Mouse (Mus musculus) megakaryocyte-erythroid progenitor cell, adult 5-6 weeks (primary cell): ENCODE measurements around the gene Hmgcl. TPM values are rescaled to one million over a fixed set of nuclear protein-coding genes. Genes with fewer than 3 reads are reported as not detected.

ENCODE experiments used
- total RNA-seq, 2 experiments: library from RNA; stranded (forward) in 1 of 2; stranded (reverse) in 1 of 2; fragments of 200-1000, 215-1000 nt in 1 of 2; fragments of >200 nt in 1 of 2; fragmentation: Nextera tagmentation in 1 of 2; gene quantifications; 2 replicates each; pipeline ENCODE4 v1.2.3; 2014 to 2017

Hmgcl gene
- total RNA-seq, 2 experiments from 2014 or later = 65.4 to 69.7 TPM

Other genes with a start within 250 kb of the Hmgcl start
- not detected in 2 replicates for gene Il22ra1, start 218.3 kb upstream of the Hmgcl start, total RNA-seq (2014; fragmentation: Nextera tagmentation)
- not detected in 2 replicates for gene Il22ra1, start 218.3 kb upstream of the Hmgcl start, total RNA-seq (2017)
- not detected in 2 replicates for gene Myom3, start 186.7 kb upstream of the Hmgcl start, total RNA-seq (2014; fragmentation: Nextera tagmentation)
- not detected in 2 replicates for gene Myom3, start 186.7 kb upstream of the Hmgcl start, total RNA-seq (2017)
- 272 and 280 TPM in 2 replicates for gene Srsf10, start 90.7 kb upstream of the Hmgcl start, total RNA-seq (2014; fragmentation: Nextera tagmentation)
- 322 and 402 TPM in 2 replicates for gene Srsf10, start 90.7 kb upstream of the Hmgcl start, total RNA-seq (2017)
- gene Pnrc2, start 72.6 kb upstream of the Hmgcl start, total RNA-seq (2014; fragmentation: Nextera tagmentation) = 105 and 128 TPM in 2 replicates
- 145 and 204 TPM in 2 replicates for gene Pnrc2, start 72.6 kb upstream of the Hmgcl start, total RNA-seq (2017)
- gene Cnr2, start 51.1 kb upstream of the Hmgcl start, total RNA-seq (2014; fragmentation: Nextera tagmentation) = 19.4 and 24.3 TPM in 2 replicates
- gene Cnr2, start 51.1 kb upstream of the Hmgcl start, total RNA-seq (2017) = 19.4 and 20.1 TPM in 2 replicates
- 45.6 and 64.2 TPM in 2 replicates for gene Fuca1, start 25.7 kb upstream of the Hmgcl start, total RNA-seq (2014; fragmentation: Nextera tagmentation)
- 136 and 139 TPM in 2 replicates for gene Fuca1, start 25.7 kb upstream of the Hmgcl start, total RNA-seq (2017)
- gene Gale, start 17.3 kb downstream of the Hmgcl start, total RNA-seq (2014; fragmentation: Nextera tagmentation) = 13.8 and 22.1 TPM in 2 replicates
- 6.5 and 8.1 TPM in 2 replicates for gene Gale, start 17.3 kb downstream of the Hmgcl start, total RNA-seq (2017)
- gene Lypla2, start 26.2 kb downstream of the Hmgcl start, total RNA-seq (2014; fragmentation: Nextera tagmentation) = 45.2 and 63.2 TPM in 2 replicates
- 13.7 and 17.5 TPM in 2 replicates for gene Lypla2, start 26.2 kb downstream of the Hmgcl start, total RNA-seq (2017)
- 42.5 and 52.7 TPM in 2 replicates for gene Pithd1, start 40.8 kb downstream of the Hmgcl start, total RNA-seq (2014; fragmentation: Nextera tagmentation)
- gene Pithd1, start 40.8 kb downstream of the Hmgcl start, total RNA-seq (2017) = 31.3 and 34.5 TPM in 2 replicates
- 41.0 and 41.3 TPM in 2 replicates for gene Eloa, start 75.3 kb downstream of the Hmgcl start, total RNA-seq (2014; fragmentation: Nextera tagmentation)
- 48.9 and 51.8 TPM in 2 replicates for gene Eloa, start 75.3 kb downstream of the Hmgcl start, total RNA-seq (2017)
- gene Rpl11, start 107.0 kb downstream of the Hmgcl start, total RNA-seq (2014; fragmentation: Nextera tagmentation) = 1,812 and 1,837 TPM in 2 replicates
- 1,215 and 1,345 TPM in 2 replicates for gene Rpl11, start 107.0 kb downstream of the Hmgcl start, total RNA-seq (2017)
- gene Id3, start 197.0 kb downstream of the Hmgcl start, total RNA-seq (2014; fragmentation: Nextera tagmentation) = 1.5 and 7.8 TPM in 2 replicates
- 1.9 and 3.1 TPM in 2 replicates for gene Id3, start 197.0 kb downstream of the Hmgcl start, total RNA-seq (2017)
- gene E2f2, start 225.9 kb downstream of the Hmgcl start, total RNA-seq (2014; fragmentation: Nextera tagmentation) = 11.1 and 17.0 TPM in 2 replicates
- 4.5 and 10.2 TPM in 2 replicates for gene E2f2, start 225.9 kb downstream of the Hmgcl start, total RNA-seq (2017)